Mouse (Mus musculus) heart, postnatal 36 days (tissue): Measurements from ENCODE around the gene Cyp4f14. TPM values are rescaled to one million over a fixed set of nuclear protein-coding genes. Genes with fewer than 3 reads are reported as not detected.

Experiments used
- DNase-seq, 2 experiments: peaks; one replicate each; pipeline ENCODE4 v3.0.0; 2021 to 2022
- intact Hi-C: fragments of 180-260 bp; cut with DNase I; formaldehyde crosslinking; loops from one replicate; pipeline ENCODE4 v1.15.1; 2025
- total RNA-seq, 2 experiments: library from RNA; stranded (reverse); gene quantifications; 2 replicates each; pipeline ENCODE4 v1.2.3; 2021

The Cyp4f14 gene
- total RNA-seq: not detected

GRCm38 (mm10) chr17:32917131-32917530 is at the start of gene Cyp4f14:
Gene Cyp4f14, minus strand, starts transcription at chr17:32917342.
- intact Hi-C loops: no loop called here
- DNase-seq: peak in 1 of 2 experiments; percentile 24

- DNase-seq: peak; percentile 90 to 92
- intact Hi-C loops: loop anchor here (2.0 kb wide), 1 partner anchor 19 kb away; the partner anchor contains the start of gene Cyp4f13
Measured at GRCm38 (mm10) chr17:32965623-32966290, 48.6 kb upstream of the Cyp4f14 start, which contains the start of gene Zfp472. Gene Zfp472, plus strand, starts transcription at chr17:32965814.

GRCm38 (mm10) chr17:32965253-32965622 is 48.1 kb upstream of the Cyp4f14 start:
- intact Hi-C loops: loop anchor here (2.0 kb wide), 1 partner anchor 18 kb away; the partner anchor contains the start of gene Cyp4f13

GRCm38 (mm10) chr17:32951441-32951840 is 34.3 kb upstream of the Cyp4f14 start:
- peak; percentile 83 to 91 for DNase-seq
- intact Hi-C loops: loop anchor here (1.0 to 5.0 kb wide), 6 partner anchors 47 to 423 kb away; no protein-coding TSS in a partner anchor

More at GRCm38 (mm10) chr17:32965253-32965622, 48.1 kb upstream of the Cyp4f14 start:
- DNase-seq: no peak

GRCm38 (mm10) chr17:32951006-32951405 is 33.9 kb upstream of the Cyp4f14 start:
- intact Hi-C loops: loop anchor here (1.0 to 5.0 kb wide), 6 partner anchors 47 to 422 kb away; no protein-coding TSS in a partner anchor
- no peak for DNase-seq

GRCm38 (mm10) chr17:32950136-32950535 is 33.0 kb upstream of the Cyp4f14 start:
- intact Hi-C loops: loop anchor here (2.0 to 5.0 kb wide), 4 partner anchors 93 to 421 kb away; no protein-coding TSS in a partner anchor
- DNase-seq: no peak

GRCm38 (mm10) chr17:32947215-32947914 is 30.2 kb upstream of the Cyp4f14 start, which contains the start of gene Cyp4f13:
Gene Cyp4f13, minus strand, starts transcription at chr17:32947402.
- intact Hi-C loops: loop anchor here (2.0 to 5.0 kb wide), 3 partner anchors 17 to 160 kb away; partner anchors contain the start of genes Zfp472, Zfp870 and Zfp871
- DNase-seq: peak; percentile 99 to 100

GRCm38 (mm10) chr17:32946716-32947115 is 29.6 kb upstream of the Cyp4f14 start:
- intact Hi-C loops: loop anchor here (2.0 to 5.0 kb wide), 3 partner anchors 18 to 159 kb away; partner anchors contain the start of genes Zfp472, Zfp870 and Zfp871
- DNase-seq: peak in 1 of 2 experiments; percentile 25

GRCm38 (mm10) chr17:32944402-32945035 is 27.4 kb upstream of the Cyp4f14 start:
- intact Hi-C loops: loop anchor here (5.0 kb wide), 2 partner anchors 52 to 157 kb away; partner anchors contain the start of genes Zfp870 and Zfp871
- no peak for DNase-seq

GRCm38 (mm10) chr17:32943661-32944060 is 26.5 kb upstream of the Cyp4f14 start:
- no peak for DNase-seq
- intact Hi-C loops: no loop called here

GRCm38 (mm10) chr17:32939831-32940230 is 22.7 kb upstream of the Cyp4f14 start:
- intact Hi-C loops: no loop called here
- DNase-seq: no peak

GRCm38 (mm10) chr17:32927803-32928202 is 10.7 kb upstream of the Cyp4f14 start:
- no peak for DNase-seq
- intact Hi-C loops: no loop called here

GRCm38 (mm10) chr17:32924658-32925312 is 7.6 kb upstream of the Cyp4f14 start:
- peak; percentile 74 for DNase-seq
- intact Hi-C loops: no loop called here

GRCm38 (mm10) chr17:32923681-32924080 is 6.5 kb upstream of the Cyp4f14 start:
- no peak for DNase-seq
- intact Hi-C loops: no loop called here

GRCm38 (mm10) chr17:32919123-32919522 is 2.0 kb upstream of the Cyp4f14 start:
- intact Hi-C loops: no loop called here
- DNase-seq: no peak

- no peak for DNase-seq
- intact Hi-C loops: no loop called here
Measured at GRCm38 (mm10) chr17:32916075-32916474, 1.1 kb downstream of the Cyp4f14 start.

GRCm38 (mm10) chr17:32906172-32906571 is 11.0 kb downstream of the Cyp4f14 start:
- no peak for DNase-seq
- intact Hi-C loops: no loop called here

- intact Hi-C loops: no loop called here
- DNase-seq: peak; percentile 26 to 66
Measured at GRCm38 (mm10) chr17:32905239-32905638, 11.9 kb downstream of the Cyp4f14 start.

- DNase-seq: no peak
- intact Hi-C loops: loop anchor here (1.0 kb wide), 1 partner anchor 47 kb away; no protein-coding TSS in a partner anchor
Measured at GRCm38 (mm10) chr17:32904414-32904813, 12.7 kb downstream of the Cyp4f14 start.
